Mouse (Mus musculus): ENCODE measurements around the gene Bsnd.

Bsnd gene

DNA sequence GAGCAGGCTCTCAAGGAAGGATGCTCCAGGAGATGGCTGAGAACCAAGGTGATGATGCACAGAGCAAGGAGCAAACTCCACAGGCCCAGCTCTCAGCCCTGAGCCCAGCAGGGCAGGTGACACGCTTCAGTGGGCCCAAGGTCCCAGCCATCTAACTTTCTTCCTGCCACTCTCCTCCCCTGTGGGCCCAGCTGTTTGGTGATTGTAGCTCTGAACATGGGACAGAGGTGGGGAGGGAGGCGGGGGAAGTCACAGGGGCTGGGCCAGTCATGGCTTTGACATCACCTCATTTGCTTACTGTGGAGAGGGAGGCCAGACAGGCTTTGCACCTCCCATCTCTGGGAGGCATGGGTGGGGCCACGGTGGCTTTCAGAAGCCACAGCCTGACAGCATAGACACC, at the start of gene Bsnd:
TSS of gene Bsnd (minus strand) at position 168 of the 400 bp plus-strand sequence.
- DNase-seq: no peak

DNA sequence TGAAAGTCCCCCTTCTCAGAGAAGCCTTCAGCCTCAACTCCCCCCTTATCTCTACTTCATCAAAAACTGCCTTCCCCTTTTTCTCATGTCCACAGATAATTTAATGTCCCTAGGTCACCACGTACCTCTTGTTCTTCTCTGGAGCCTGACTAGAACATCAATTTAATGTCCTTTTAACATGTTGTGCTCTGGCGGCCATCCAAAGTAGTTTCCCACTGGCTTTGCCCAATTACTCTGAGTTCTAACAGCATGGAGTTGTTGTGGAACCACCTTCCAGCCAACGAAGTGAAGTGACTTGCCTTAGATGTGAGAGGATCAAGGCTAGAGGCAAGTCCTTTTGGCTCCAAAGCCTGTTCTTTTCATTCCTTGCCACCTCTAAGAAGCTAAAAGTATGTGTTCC, 49.4 kb upstream of the Bsnd start:
- DNase-seq: no peak

DNA sequence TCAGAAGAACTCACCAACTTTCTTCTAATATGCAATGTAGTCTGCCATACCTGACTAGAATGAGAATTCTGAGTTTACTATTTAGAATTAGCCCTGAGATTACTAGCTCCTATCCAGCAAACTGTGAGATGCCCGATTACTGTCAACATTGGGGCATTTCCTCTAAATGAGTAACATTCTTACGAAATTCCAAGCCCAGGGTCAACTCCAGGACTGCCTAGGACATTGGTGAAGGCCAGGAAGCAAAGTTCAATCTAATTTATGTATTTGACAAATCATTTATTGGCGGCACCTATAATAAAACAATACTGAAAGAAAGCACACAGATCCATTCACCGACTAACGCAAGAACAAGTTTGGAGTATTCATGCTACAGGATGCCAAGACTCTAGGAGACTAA, 47.7 kb upstream of the Bsnd start:
- DNase-seq: no peak

DNA sequence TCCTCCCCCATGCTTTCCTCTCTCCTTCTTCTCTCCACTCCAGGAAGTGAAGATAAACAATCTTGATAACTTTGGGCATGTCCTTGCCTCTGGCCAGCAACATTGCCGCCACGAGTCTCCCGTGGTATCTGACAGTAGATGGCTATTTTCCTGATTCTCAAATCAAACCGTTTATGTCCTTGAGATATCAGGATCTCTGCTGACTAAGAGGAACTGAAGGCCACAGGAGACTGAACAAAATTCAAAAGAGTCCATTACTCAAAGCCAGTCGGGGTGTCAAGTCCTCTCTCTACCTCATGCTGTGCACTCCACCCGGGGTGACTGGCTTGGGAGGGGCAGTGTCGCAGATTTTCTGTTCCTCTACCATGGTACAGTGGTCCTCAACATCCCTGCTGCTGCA, 42.2 kb upstream of the Bsnd start:
- DNase-seq: no peak

DNA sequence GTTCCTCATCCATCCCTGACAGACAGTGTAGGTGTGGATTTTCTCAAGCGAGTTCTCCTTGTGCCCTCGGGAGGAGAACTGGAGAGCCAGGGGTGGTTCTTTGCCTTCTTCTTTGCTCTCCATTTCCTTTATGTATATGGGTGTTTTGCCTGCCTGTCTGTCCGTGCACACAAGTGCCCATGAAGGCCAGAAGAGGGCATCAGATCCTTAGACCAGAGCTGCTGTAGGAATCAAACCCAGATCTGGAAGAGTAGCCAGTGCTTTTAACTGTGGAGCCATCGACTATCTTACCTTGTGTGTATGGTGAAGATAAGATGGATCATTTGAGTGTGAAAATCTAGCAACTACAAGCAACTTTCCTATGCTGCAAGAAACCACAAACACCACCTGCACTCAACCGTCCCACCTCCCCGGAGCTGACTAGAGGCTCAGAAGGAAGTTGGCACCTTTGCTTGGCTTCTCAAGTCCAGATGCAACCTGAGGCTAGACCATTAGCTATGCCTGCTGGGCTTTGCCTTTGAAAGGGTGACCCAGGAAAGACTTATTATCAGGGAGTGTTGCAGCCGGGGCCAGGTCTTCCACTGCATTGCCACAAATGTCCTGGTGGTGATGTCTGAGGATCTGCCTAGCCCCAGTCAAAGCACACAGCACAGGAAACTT, 41.5 kb upstream of the Bsnd start:
- DNase-seq: no peak

DNA sequence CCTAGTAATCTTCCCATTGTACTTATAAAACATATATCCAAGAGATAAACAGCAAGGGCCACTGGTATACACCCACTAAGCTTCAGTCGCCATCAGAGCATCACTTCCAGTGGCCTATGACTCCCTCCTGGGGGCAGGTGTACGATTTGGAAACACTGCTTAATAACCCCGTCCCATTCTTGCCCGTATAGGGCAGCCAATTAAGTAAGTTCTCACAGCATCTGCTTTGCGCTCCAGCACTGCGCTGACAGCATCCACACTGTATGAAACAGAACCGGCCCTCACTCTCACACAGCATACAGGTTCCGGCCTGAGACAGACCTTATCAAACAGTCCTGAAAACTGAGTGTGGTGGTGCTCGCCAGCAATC, 38.0 kb upstream of the Bsnd start:
- DNase-seq: no peak

DNA sequence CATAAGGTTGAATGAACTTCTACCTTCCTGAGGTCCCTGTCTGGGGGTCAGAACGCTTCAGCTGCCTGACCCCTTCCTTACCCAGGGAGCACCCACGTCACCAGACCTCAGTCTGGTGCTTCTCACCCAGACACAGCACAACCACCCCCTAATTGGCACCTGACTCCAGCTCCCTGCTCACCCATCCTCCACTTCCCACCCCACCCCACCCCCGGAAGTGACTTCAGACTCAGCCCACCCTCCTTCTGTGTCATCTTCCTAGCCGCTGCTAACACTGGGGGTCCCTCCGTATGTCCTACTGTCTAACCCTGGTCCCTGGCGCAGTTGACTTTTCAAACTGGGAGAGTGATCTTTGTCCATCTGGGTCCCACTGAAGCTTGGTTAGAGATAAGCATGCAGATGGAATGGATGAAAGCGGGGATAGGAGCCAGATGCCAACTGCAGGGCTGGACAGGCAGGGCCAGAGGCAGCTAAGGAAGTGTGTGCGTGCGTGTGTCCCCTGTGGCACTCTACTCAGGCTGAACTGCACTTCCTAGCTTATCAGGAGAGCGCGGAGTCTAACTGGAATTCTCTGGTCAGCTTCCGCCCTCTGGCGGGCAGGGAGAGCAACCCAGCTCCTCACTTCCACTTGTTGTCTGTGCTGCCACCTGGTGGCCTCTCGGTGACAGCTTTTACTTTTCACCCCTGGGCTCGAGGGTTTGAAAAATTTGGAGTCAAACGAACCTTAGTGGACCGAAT, 37.5 kb upstream of the Bsnd start:
- DNase-seq: peak; percentile 98

DNA sequence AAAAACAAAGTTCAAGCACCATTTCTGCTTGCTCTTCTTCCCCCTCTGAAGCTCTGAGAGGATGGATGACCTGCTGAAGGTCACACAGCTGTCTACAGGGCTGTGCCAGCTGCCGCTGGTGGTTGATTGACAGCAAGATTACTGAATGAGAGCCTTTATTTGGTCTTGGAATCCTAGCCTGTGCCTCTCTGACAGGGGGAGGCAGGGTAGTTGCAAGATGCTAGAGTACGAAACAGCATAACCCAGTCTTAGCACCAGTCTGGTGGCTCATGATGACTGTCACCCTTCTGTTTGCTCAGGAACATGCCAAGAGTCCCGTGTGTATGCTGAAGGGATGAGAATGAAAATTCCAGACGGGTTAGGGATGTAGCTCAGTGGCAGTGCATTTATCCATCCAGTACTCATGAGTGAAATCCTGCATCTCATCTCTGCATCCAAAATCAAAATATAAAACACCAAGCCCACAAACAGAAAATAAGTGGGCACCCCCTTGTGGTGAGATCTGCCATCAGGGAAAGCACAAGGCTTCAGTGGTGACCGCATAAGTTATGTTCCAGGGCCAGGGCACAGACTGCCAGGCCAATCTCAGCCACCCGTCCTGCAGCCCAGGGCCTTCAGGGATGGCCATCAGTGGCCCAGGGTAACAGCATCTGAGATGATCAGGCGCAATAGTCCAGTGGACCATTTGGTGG, 35.9 kb upstream of the Bsnd start:
- no peak for DNase-seq

DNA sequence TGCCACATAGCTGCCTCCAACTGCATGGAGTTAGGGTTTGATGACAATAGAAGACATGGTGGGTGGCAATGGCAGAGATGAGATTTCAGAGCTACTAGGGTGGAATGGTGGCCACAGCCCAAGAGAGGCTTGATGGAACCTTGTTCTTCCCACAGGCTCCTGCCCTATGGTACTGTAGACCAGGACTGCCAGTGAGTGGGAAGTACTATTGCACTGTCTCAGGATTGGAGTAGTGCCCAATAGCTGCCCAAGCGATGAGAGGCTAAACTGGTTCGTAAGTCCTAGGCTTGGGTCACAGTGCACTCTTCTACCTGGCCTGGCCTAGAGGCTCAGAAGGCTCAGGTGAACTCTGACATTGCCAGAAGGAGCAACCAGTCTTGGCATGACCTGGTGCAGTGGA, 32.9 kb upstream of the Bsnd start:
- DNase-seq: no peak

DNA sequence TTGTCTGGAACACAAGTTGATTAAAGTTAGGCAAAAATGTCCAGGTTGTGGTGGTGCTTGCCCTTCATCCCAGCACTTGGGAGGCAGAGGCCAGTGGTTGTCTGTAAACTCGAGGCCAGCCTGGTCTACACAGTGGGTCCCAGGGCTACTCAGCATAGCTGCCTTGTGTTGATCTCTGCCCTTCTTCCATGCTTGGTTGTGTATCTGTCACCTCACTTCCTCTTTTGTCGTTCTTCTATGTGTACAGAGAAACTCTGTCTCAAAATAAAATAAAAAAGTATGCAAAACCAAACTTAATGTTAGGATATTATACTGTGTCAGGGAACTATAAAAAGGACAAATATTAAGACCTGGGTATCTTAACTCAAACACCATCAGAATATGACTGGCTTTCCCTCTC, 32.0 kb upstream of the Bsnd start:
- DNase-seq: no peak

DNA sequence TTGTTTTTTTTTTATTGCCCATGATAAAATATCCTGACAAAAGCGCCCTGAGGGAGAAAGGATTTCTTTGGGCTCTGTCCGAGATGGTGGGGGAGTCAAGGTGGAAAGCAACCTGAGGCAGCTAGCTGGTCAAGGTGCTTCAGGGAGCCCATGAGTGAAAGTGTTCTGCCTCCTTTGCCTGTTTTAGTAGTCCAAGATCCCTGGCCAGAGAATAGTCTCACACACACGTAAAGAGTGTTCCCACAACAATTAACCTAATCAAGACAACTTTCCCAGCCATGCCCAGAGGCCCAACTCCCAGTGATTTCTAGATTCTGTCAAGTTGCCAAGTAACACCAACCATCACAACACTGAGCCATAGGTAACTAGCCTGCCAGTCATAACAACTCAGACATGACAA, 30.5 kb upstream of the Bsnd start:
- no peak for DNase-seq

DNA sequence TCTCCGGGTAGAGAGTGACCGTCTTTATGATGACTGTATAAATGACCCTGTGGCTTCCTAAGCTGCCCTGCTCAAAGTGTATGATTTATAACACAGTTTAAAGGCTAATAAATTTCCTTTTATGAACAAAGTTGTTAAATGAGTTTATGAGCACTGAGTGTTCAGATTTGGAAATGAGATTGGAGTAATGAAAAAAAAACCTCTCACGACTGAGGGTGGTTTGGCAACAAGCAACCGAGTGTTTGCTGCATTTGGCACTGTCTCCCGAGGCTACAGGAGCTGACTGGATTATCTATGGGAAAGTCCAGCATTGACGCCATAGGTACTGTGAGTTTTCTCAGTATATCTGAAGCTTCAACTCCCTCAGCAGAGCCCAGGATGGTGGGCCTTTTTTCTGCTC, 22.5 kb upstream of the Bsnd start:
- DNase-seq: no peak

DNA sequence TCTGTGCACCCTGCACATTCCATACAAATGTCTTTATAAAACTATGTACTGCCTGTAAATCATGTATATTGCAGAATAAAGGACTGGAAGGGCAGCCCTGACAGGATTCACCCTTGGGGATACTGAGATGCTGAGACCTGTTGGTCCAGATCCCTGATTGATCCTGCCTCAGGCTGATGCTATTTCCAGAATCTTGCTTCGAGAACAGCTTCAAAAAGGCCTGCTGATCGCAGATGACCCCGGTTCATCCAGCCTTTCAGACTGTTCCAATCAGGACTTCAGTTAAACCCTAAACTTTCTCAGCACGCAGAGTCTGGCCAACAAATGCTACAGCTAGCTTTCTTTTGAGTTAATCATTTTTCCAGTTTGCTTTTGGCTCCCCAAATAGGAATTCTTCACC, 17.8 kb upstream of the Bsnd start:
- no peak for DNase-seq

DNA sequence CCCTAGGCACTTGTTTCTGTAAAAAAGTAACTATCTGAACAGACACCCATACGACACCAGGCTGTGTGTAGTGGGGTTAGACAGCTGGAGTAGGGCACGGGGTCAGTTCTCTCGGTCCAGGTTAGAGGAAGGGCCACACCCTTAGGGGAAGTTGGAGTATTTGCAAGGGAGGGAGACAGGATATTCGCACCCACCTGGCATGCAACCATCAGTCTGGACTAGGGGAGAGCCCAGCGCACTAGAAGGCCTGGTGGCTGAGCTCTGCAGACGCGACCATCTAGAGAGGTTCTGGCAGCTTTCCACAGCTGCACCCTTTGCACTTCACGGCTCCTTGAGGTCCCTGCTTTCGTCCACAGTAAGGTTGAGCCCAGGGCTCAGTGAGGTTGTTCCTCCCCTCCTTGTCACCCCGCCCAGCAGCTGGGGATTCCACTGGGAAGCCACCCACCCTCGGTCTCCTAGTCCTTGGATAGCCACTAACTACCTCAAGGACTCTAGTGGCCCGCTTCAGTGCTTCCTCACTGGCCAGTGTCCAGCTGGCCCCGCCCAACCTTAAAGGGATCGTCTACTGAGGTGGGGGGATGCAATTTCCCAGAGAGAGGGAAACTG, 13.5 kb upstream of the Bsnd start:
- DNase-seq: peak; percentile 92

DNA sequence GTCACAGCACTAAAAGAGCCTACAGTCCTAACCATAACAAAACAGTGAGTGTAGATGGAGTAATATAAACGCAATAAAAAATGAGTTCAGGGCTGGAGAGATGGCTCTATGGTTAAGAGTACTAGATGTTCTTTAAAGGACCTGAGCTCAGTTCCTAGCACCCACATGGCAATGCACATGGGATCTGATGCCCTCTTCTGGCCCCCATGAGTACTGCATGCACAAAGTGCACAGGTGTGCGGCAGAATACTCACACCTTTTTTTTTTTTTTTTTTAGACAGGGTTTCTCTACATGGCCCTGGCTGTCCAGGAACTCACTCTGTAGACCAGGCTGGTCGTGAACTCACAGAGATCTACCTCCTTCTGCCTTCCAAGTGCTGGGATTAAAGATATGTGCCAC, 11.5 kb upstream of the Bsnd start:
- no peak for DNase-seq

DNA sequence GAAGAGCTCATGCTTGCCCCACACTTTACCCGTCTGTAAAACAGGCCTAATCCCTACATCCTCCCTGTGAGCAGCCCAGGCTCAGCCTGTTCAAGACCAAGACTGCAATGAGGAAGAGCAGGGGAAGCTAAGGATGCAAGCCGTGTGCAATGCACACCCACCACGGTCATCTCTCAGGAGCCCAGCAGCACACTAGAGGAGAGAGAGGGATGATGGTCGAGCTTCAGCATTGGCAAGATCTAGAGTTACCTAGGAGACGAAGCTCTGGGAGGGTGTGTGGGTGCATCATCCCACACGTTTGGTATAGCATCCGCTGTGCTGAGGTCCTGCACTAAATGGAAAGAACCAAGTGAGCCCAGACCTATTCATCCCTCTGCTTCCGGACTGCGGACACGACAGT, 8.0 kb upstream of the Bsnd start:
- DNase-seq: no peak

DNA sequence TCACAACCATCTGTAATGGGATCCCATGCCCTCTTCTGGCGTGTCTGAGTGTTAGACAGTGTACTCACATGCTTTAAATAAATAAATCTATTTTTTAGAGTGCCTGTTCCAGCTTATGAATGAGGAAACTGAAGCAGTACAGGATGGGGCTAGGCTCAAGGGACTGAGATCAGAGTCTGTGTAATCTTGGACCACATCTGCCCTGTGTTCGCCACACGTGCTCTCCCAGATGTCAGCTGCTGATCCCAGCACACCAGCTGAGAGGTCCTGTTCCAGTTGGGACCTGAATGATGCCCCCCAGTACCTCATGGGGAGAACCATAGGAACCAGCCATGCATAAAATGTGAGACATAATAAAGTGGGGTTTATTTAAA, 6.4 kb upstream of the Bsnd start:
- DNase-seq: no peak

DNA sequence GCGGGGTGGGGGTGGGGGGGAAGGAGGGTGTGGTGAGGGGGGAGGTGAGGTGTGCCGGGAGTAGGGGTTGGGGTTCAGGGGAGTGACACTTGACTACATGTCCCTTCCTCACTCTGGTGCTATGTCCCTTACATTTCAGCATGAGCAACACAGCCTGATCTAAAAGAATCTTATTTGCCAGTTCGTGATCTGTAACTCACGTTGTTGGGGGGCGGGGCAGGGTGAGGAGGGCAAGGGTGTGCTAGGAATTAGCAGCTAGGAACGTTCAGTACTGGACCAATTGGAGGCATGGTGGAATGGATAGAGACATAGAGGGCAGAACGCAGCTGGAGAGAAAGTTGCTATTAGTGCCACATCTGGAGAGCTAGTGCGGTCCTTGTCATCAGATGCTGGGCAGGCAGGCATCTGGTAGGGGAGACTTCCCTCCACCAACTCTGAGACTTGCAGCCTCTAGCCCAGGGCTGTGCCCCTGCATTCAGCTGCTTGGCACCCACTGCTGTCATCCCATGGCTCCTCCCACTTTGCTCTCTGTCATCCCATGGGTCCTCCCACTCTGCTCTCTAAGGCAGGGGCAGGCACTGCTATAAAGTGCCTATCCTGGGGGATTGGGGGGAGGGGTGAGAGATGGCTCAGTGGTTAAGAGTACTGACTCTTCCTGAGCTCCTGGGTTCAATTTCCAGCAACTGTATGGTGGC, 5.8 kb upstream of the Bsnd start:
- no peak for DNase-seq

DNA sequence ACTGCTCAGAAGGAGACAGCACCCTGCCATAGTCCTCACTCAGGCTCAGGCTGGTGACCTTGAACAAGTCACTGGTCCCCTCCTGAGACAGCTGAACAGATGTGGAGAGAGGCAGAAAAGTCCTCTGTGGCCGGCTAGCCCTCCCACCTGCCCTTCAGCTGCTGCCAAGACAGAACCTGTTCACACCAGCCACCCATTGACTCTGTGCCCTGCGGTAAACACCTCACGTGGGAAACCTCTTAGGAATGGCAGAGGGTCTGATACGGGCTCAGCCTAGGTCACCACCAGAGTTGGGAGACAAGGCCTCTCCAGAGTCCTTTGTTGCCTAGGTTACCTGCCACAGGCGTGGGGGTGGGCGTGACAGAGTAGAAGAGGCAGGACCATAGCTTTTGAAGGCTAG, 4.8 kb upstream of the Bsnd start:
- no peak for DNase-seq

DNA sequence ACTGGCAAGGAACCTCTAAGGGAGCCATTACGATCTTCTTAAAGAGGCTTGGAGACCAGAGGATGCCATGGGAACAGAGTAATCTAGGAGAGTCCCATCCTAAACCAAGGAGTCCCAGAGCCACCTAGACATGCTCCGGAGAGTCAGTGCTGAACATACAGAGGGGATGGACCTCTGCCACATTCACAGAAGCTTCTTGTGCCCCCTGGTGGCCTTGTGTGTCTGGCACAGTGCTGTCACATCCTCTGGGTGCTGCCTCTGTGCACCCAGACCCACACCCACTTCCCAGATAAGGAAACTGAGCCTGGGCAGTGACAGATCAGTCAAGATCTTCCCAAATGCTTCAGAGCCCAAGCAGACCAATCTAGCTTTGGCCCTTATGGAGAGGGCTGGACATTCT, 1.6 kb upstream of the Bsnd start:
- no peak for DNase-seq

DNA sequence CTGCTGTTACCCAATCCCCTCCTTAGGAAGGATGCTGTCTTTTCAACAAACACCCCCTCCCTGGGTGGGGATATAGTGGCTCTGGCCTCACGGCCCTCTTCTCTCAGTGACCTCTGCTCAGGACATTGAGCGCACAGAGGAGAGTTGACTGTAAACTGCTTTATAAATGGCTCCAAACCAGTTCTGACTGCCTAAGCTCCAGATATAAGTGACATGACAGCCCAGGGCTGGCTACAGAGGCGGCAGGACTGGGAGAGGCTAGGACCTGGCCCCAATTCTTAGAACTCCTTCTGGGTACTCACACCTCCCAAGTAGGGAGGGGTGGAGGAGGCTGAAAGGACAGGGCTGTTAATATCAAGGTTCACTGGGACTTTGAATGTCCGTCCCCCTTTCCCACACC, 1.5 kb downstream of the Bsnd start:
- no peak for DNase-seq

DNA sequence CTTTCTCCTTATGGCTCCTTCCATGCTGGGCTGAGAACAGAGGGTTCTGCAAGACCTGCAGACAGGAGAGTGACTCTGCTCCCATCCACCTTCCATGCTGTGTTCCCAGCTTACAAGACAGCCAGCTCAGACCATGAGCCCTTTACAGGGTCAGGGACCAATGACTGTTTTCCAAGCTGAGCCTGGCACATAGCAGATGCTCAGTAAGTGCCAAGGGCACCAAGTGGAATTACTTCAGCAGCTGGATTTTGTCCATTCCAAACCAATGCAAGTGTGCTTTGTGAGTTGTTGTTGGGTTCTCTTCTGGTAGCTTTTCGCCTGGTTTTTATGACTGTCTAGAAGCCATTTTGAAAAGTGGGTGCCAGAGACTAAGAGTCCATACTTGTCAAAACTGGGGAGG, 8.3 kb downstream of the Bsnd start:
- no peak for DNase-seq

DNA sequence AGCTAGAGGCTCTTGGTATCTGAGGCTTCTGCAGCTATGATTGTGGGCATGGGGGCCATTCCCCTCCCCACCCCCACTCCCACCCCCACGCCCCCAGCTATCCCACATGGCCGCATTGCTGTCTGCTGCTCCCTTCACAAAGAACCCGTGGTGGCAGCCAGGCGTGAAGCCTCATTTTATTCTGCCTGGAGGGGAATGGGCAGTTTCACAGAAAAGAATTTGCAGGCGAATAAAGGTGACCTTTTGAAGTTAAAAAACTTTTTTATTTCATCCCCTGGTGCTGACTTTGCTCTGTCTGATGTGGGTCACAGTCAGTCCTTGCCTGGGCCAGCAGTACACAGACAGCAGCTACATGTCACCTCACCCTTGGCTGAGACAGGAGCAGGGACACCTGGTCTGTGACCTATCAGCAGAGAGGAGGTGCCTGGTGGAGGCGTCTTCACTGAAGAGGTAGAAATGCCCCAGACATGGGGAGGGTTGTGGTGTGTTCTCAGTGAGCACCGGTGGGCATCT, 8.8 kb downstream of the Bsnd start:
- no peak for DNase-seq
